Mouse (Mus musculus) lung, postnatal 0 days (tissue): ENCODE results near the gene Gm609. TPM values are rescaled to one million over a fixed set of nuclear protein-coding genes. Genes with fewer than 3 reads are reported as not detected.
"Not testable (repeated sequence)": the region's sequence is repeated elsewhere in the genome, so short reads cannot be mapped to it uniquely, and the experiment has no call there.

ENCODE experiments used
- ATAC-seq: fragments of 200-750 bp; cut with Nextera tagmentation; 2 replicates; pipeline ENCODE4 v1.8.0; 2017; ENCODE audit warnings: moderate library complexity
- DNase-seq: peaks from one replicate; pipeline ENCODE4 v3.0.0-alpha.2; 2016; ENCODE audit warnings: low spot score
- H3K27ac ChIP-seq: fragments of 300-500 bp; sonication (generic); 2 replicates; pipeline ENCODE4 v1.5.1; 2014; ENCODE audit warnings: antibody characterized with exemption, mild to moderate bottlenecking, low read length, mixed read lengths
- H3K27me3 ChIP-seq: fragments of 300-500 bp; sonication (generic); replicated peaks from 2 replicates; pipeline ENCODE4 v1.6.1; 2014; ENCODE audit warnings: low read length, mixed read lengths; ENCODE audit not compliant: insufficient read depth
- H3K36me3 ChIP-seq: fragments of 300-500 bp; sonication (generic); 2 replicates; pipeline ENCODE4 v1.6.1; 2014; ENCODE audit warnings: low read length, mixed read lengths; ENCODE audit not compliant: insufficient read depth
- H3K4me1 ChIP-seq: fragments of 300-500 bp; sonication (generic); 2 replicates; pipeline ENCODE4 v1.6.1; 2014; ENCODE audit warnings: antibody characterized with exemption, low read depth, low read length, mixed read lengths; ENCODE audit not compliant: insufficient read depth
- H3K4me2 ChIP-seq: fragments of 300-500 bp; sonication (generic); replicated peaks from 2 replicates; pipeline ENCODE4 v1.6.1; 2014; ENCODE audit warnings: low read depth, mild to moderate bottlenecking, low read length, moderate library complexity, mixed read lengths
- H3K4me3 ChIP-seq: fragments of 300-500 bp; sonication (generic); 2 replicates; pipeline ENCODE4 v1.5.1; 2014; ENCODE audit warnings: low read depth, low read length
- H3K9ac ChIP-seq: fragments of 300-500 bp; sonication (generic); replicated peaks from 2 replicates; pipeline ENCODE4 v1.6.1; 2014; ENCODE audit warnings: low read depth, mild to moderate bottlenecking
- H3K9me3 ChIP-seq: fragments of 300-500 bp; sonication (generic); 2 replicates; pipeline ENCODE4 v1.6.1; 2016; ENCODE audit warnings: low read length, mixed read lengths
- CTCF ChIP-seq: IDR thresholded peaks from 2 replicates; pipeline ENCODE4 v1.5.1; 2016; ENCODE audit warnings: antibody characterized with exemption, mild to moderate bottlenecking
- EP300 ChIP-seq: IDR thresholded peaks from 2 replicates; pipeline ENCODE4 v1.6.1; 2016; ENCODE audit warnings: antibody characterized with exemption, mild to moderate bottlenecking, control low read depth
- WGBS: fragments of 180-500 bp; shearing (Covaris S2); extraction: QIAGEN DNeasy Blood & Tissue Kit; methylation state at CpG from one replicate; pipeline ENCODE4 v1.1.7; 2014; 5-methylcytosine and 5-hydroxymethylcytosine counted together
- polyA plus RNA-seq: library from polyadenylated mRNA; unstranded; fragments of >200 nt; fragmentation: Nextera tagmentation; extraction: Ambion mirVana; gene quantifications from 2 replicates; pipeline ENCODE4 v1.2.1, GENCODE M21; 2015

Gene Gm609
- polyA plus RNA-seq, 1 experiment from 2014 or later, result not detected

DNA sequence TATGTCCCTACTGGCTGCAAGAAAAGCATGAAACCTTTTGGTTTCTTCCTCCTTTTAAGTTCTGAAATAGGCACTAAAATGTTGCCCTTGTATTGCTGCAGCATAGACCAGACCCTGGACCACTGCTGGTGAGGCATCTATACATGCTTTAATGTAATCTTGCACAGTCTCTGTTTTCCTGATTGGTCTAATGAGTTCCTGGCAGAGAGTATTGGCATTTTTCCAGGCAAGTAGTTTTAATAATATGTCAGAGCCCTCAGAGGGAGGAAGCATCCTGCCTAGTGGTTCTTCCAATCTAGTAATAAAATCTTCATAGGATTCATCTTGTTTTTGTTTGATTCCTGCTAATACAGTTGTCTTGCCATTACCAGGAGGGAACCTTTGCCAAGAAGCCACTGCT, 15.8 kb downstream of the Gm609 start:
- DNase-seq, result peak; percentile 8
- Histone ChIP-seq H3K27ac (no peak overlapping the region), H3K36me3 (no peaks in the 10 kb centered on the region), H3K4me3 (no peak overlapping the region), H3K27me3 (no peaks in the 10 kb centered on the region), H3K4me2 (no peak overlapping the region), H3K4me1 (no peaks in the 10 kb centered on the region), H3K9ac (no peak overlapping the region), H3K9me3 (no peaks in the 10 kb centered on the region)
- no peak for ATAC-seq
- no peak for TF ChIP-seq EP300
- TF ChIP-seq CTCF, result no peak

DNA sequence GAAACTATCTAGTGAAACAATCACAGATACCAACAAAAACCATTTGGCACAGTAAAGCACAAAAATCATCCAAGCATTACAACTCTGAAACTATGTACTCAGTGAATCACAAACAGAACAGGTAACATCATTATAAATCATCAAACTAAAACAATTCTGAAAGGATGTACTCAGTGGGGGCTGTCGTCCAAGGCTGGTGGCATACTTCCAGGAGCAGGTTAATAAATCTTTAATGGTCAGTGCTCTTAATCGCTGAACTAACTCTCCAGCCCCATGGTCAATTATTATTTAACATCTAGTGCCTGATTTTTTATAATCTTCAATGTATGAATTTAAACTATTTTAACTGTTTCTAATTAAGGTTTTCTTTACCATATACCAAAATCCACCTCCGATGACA, 20.9 kb downstream of the Gm609 start:
- H3K4me2 ChIP-seq, H3K9me3 ChIP-seq, H3K4me3 ChIP-seq, H3K4me1 ChIP-seq, DNase-seq, H3K9ac ChIP-seq, H3K27me3 ChIP-seq, ATAC-seq, H3K27ac ChIP-seq, H3K36me3 ChIP-seq: not testable (repeated sequence)
- 52% methylated on average over 3 of the region's 3 CpGs for WGBS

DNA sequence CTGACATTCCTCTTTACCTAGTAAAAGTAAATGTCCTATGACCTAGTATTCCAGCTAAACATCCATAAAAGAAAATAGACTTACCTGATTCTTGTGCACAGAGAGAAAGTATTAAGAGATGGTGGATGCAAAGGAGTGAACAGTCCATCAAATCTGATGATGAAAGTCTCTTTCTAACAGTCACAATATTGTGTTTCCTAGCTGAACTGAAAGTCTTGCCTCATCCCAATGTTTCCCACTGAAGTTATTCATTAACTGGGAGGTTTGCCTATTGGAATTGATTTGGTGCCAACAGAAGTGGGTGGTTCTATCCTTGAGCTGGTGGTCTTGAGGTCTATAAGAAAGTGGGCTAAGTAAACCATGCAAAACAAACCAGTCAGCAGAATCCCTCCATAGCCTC, 38.0 kb downstream of the Gm609 start:
- ATAC-seq (no peak), DNase-seq (no peak)
- H3K9me3 ChIP-seq, result no peaks in the 10 kb centered on the region
- H3K4me3 ChIP-seq, result no peak overlapping the region
- H3K9ac ChIP-seq, result no peak overlapping the region
- H3K4me1 ChIP-seq, result no peaks in the 10 kb centered on the region
- H3K27me3 ChIP-seq, result no peaks in the 10 kb centered on the region
- H3K4me2 ChIP-seq, result no peak overlapping the region
- no peaks in the 10 kb centered on the region for H3K36me3 ChIP-seq
- H3K27ac ChIP-seq, result no peak overlapping the region
- no peak for TF ChIP-seq CTCF
- no peak for TF ChIP-seq EP300

DNA sequence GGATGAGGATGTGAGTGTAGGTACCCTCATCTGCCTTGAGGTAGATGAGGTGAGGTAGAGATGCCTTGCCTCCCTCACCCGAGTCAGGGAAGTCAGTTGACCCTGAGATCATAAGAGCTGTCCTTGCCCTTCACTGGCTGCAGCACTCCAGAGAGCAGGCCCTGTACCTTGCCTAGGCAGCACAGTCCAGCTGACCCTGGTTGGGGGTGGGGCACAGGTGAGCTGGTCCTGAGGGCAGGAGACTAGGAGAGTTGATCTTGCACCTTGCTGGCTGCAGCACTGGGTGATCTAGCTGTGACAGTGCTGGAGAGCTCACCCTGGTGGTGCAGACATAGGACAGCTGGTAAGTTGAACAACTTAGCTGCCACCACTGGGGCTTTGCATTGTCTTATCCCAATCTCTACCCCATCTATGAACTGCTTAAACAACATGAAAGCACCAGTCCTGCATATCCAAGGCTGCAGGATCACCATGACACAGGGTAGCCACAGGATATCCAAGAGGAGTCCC, 55.5 kb downstream of the Gm609 start:
- no peaks in the 10 kb centered on the region for H3K9me3 ChIP-seq

DNA sequence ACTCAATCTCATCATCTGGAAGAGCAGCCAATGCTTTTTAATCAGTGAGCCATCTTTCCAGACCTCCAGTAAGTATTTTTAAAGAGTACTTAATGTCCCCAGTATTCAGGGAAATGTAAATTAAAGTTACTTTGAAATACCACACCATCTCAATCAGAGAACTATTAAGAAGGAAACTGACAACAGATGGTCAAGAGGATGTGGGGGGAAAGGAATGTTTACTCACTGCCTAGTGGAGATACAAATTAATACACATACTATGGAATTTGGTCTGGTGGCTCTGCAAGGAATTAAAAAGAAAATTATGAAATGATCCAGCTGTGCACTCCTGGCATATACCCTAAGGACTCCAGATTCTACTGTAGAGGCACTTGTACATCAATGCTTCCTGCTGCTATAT, 57.2 kb downstream of the Gm609 start:
- H3K27me3 ChIP-seq, result no peaks in the 10 kb centered on the region

More for the DNA sequence above, 55.5 kb downstream of the Gm609 start:
- no peak overlapping the region for H3K4me2 ChIP-seq
- no peaks in the 10 kb centered on the region for H3K27me3 ChIP-seq
- no peak overlapping the region for H3K27ac ChIP-seq
- no peak for ATAC-seq
- no peaks in the 10 kb centered on the region for H3K36me3 ChIP-seq
- no peak for DNase-seq
- H3K4me3 ChIP-seq, result no peak overlapping the region
- H3K4me1 ChIP-seq, result no peaks in the 10 kb centered on the region
- H3K9ac ChIP-seq, result no peak overlapping the region
- WGBS, result 85% methylated on average over 1 of the region's 1 CpGs
- TF ChIP-seq CTCF (peak; percentile 14), EP300 (no peak)

DNA sequence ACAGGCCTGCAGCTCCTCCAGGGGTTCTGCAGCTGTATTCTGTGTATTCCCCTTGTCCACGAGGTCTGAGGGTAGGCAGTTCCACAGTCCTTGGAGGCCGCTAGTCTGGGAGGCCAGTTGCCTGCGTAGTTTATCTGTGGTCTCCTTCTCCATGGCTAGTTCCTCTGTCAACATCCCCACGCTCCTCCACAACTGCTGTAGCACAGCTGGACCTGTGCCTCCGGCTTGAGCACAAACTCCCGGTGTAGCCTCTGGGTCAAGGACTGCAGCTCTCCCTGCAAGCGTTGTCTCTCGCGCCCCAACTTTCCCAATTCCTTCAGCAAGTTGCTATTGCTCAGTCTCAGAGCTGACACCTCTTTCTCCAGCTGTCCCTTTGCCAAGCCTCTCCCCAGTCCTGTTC, 65.1 kb downstream of the Gm609 start:
- Histone ChIP-seq H3K4me2 (no peak overlapping the region), H3K4me1 (no peaks in the 10 kb centered on the region), H3K36me3 (no peaks in the 10 kb centered on the region), H3K27me3 (no peaks in the 10 kb centered on the region), H3K4me3 (no peak overlapping the region), H3K9ac (no peak overlapping the region), H3K27ac (no peak overlapping the region), H3K9me3 (no peaks in the 10 kb centered on the region)
- TF ChIP-seq EP300 (no peak), CTCF (no peak)
- peak; percentile 13 for DNase-seq
- 77% methylated on average over 9 of the region's 9 CpGs for WGBS
- 0 out of 2 replicates have a peak, but pooled peaks have one; percentile 12 for ATAC-seq

More for the DNA sequence above, 57.2 kb downstream of the Gm609 start:
- Histone ChIP-seq H3K4me1 (no peaks in the 10 kb centered on the region), H3K4me3 (no peak overlapping the region), H3K9me3 (no peaks in the 10 kb centered on the region), H3K9ac (no peak overlapping the region), H3K36me3 (no peaks in the 10 kb centered on the region), H3K27ac (no peak overlapping the region), H3K4me2 (no peak overlapping the region)
- DNase-seq, result peak; percentile 52
- peak; percentile 72 for ATAC-seq
- TF ChIP-seq CTCF (no peak), EP300 (no peak)

DNA sequence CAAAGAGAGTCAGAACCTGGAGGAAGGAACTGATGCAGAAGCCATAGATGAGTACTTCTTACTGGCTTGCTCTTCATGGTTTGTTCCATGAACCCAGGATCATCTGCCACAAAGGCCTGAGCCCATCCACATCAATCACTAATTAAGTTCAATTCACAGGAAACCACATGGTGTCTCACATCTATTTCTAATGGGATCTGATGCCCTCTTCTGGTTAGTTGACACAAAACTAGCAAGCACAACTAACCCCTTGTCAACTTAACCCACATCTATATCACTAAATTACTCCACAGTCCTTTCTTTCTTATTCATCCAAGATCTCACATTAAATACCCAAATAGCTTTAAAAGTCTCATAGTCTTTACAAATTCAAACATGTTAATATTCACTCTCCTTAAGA, 79.3 kb downstream of the Gm609 start:
- H3K4me3 ChIP-seq, result no peak overlapping the region
- H3K36me3 ChIP-seq, result no peaks in the 10 kb centered on the region
- H3K9ac ChIP-seq, result no peak overlapping the region
- no peaks in the 10 kb centered on the region for H3K9me3 ChIP-seq
- H3K27me3 ChIP-seq, result no peaks in the 10 kb centered on the region
- TF ChIP-seq EP300, result no peak
- TF ChIP-seq CTCF, result peak; percentile 53
- H3K27ac ChIP-seq, result no peak overlapping the region
- no peak for ATAC-seq
- DNase-seq, result peak; percentile 26
- H3K4me2 ChIP-seq, result no peak overlapping the region
- H3K4me1 ChIP-seq, result no peaks in the 10 kb centered on the region
